Mouse (Mus musculus) thymus, adult 2 months (tissue): Measurements from ENCODE around the gene Wdhd1.

Source experiments
- CTCF ChIP-seq: fragments of 200-500 bp; IDR thresholded peaks from 2 replicates; pipeline ENCODE4 v1.5.1; 2012; ENCODE audit warnings: mild to moderate bottlenecking, control low read depth, low read length, moderate library complexity, borderline replicate concordance; ENCODE audit not compliant: control insufficient read depth, poor library complexity, insufficient read depth; ENCODE audit errors: extremely low read depth
- POLR2A ChIP-seq: fragments of 200-500 bp; IDR thresholded peaks from 2 replicates; pipeline ENCODE4 v1.6.1; 2012; ENCODE audit warnings: mild to moderate bottlenecking, low read length, control low read depth, moderate library complexity; ENCODE audit not compliant: control insufficient read depth, poor library complexity, insufficient read depth; ENCODE audit errors: extremely low read depth

DNA sequence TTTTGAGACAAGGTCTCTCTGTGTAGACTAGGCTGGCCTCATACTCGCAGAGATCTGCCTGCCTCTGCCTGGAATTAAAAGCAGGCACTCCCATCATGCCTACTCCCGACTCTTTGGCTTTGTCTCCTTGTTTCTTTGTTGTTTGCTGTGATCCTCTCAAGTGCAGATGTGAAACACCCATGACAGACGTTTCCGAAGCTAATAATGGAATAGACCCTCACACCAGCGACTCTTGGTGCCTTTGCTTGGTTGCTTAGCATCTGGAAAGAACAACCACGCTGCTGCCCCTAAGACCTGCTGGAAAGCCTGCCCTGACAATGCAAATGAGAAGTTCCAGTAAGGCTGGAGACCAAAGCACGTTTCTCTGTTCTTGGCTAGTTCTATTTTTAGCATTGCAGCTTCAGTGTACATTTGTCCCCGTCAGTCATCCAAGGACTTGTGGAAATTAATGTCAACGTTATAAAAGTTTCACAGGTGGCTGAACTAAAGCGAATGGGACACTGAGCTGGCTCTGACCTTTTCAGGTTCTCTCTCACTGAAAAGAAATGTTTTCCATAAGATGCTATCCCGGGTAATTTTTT is 46.8 kb downstream of the Wdhd1 start:
- no peak for TF ChIP-seq CTCF
- TF ChIP-seq POLR2A: no peak
